Mouse (Mus musculus) liver, embryonic 14.5 days (tissue): Measurements from ENCODE around the gene Gm49325.

Experiments
- CTCF ChIP-seq: IDR thresholded peaks from 2 replicates; pipeline ENCODE4 v1.5.1; 2016; ENCODE audit warnings: antibody characterized with exemption, low read depth, control low read depth
- EP300 ChIP-seq: IDR thresholded peaks from 2 replicates; pipeline ENCODE4 v1.6.1; 2016; ENCODE audit warnings: antibody characterized with exemption, low read depth

DNA sequence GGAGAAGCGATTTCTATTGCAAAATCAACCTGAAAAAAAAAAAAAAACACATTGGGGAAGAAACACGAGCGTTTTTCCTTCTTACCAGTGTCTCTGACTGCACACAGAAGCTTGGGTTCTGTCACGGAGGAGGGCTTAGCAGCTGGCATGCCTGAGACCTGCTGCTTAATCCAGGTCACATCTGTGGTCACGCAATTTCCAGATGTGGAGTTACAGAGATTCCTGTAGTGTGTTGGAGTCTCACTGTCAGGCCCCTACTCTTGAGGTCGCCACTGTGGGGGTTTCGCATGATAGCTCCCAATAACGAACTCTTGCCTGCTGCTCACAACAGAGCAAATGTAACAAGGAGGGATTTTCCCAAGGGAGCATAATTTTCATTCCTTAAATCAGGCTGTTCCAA lies 78.2 kb downstream of the Gm49325 start:
- TF ChIP-seq CTCF (no peak), EP300 (no peak)
